Mouse (Mus musculus): ENCODE measurements around the gene Adat1.

GRCm38 (mm10) chr8:111964351-111964750 lies 27.8 kb downstream of the Adat1 start:
- TF ChIP-seq CTCF (IDR thresholded peaks at IDR 0.05) (no peak), POLR2A (IDR thresholded peaks at IDR 0.05; ENCODE audit: insufficient read depth, low read depth, low read length) (no peak)
